Mouse (Mus musculus) cerebellum, postnatal 10 days (tissue): ENCODE data around the gene Faim2.

Experiments used
- DNase-seq, 2 experiments: peaks; one replicate each; pipeline ENCODE4 v3.0.0; 2021; ENCODE audit warnings: mixed read lengths in 2 of 2

The Faim2 gene

GRCm38 (mm10) chr15:99527629-99528353, at the start of gene Faim2:
Faim2 (minus strand) TSS chr15:99528165.
- DNase-seq: peak; percentile 86

DNA sequence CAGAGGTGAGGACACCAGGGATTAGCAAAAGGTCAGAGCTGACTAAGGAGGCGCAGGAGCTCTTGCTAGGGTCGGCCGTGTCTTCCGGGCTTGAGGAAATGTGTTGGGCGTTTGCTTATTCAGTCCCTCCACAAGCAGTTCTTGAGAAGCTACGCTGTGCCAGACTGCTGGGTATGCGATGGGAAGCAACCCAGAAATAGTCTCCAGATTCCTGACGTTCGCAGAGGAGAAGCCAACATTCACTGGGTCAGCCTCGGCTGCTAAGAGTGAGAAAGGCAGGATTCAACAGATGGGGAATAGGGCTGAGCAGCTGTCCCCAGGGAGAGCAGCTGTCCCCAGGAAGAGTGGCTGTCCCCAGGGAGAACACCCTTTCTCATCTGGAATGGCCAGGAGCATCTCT, 41.2 kb upstream of the Faim2 start:
- DNase-seq: peak; percentile 15 to 23

GRCm38 (mm10) chr15:99568682-99569081, 40.7 kb upstream of the Faim2 start:
- DNase-seq: no peak

GRCm38 (mm10) chr15:99567371-99567770, 39.4 kb upstream of the Faim2 start:
- no peak for DNase-seq

DNA sequence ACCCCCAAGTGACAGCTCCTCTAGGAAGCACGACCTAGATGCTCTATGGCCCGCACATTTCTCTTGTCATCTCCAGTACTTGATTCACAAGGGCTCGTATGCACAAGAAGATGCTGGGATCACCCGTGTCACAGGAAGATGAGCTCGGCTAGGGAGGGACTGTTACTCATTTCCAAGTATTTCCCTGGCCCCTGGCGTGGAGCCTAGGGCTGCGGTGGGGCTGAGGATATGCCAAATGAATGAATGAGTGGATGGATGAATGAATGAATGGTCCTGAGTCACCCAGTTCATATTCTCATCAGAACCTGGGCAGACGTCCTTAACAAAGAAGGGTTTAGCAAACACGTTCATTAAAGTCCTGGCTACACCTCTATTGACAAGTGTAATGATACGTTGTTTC, 32.3 kb upstream of the Faim2 start:
- no peak for DNase-seq

- no peak for DNase-seq
Observed at GRCm38 (mm10) chr15:99558947-99559346, 31.0 kb upstream of the Faim2 start.

DNA sequence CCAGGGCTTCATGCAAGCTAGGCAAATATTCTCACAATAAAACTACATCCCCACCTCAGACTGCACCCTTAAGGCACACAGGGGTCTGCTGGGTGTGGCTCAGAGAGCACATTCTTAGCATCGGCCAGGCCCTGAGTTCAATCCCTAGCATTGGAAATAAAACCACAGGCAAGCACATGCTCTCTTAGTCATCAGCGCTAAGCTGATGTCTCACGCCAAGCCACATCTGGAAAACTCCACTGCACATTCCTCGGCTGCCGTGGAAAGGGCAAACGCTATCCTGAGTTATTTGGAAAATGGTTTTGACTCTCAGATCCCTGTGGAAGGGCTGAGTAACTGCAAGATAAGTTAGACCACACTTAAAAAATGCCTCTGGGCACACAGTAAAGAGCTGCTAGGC, 25.8 kb upstream of the Faim2 start:
- no peak for DNase-seq

DNA sequence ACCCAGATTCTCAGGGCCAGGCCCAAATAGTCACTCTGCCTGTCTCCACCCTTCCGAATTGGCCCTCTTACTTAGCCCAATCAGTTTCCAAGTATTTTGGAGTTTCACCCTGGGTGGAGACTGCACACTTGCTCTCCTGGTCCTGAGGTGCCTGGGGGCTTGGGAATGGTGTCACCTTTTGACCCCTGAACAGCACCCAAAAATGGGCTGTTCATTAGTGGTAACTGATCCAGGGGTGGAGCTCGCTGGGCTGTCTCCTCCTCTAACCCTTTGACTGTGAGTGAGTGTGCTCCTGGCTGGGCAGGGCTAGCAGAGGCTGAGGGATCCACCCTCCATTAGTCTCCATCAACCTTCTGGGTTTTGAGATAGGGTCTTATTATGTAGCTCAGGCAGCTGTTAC, 21.9 kb upstream of the Faim2 start:
- no peak for DNase-seq

DNA sequence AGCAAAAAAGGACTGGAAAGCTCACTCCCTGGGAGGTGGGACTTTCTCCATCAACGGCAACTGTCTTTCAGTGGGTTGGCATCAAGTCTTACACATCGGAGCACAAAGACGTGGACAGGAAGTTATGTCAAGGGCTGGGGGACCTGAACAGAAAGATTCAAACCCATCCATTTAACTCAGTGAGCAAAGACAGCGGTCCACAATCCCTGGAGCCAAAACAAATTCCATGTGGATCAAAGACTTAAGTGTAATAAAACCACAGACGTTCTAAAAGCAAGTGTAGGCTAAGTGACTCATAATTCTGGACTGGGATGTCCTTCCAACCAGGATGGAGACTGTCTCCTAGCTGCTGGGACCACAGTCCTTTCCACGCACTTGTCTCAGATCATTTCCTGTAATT, 19.8 kb upstream of the Faim2 start:
- no peak for DNase-seq

GRCm38 (mm10) chr15:99546596-99546995, 18.6 kb upstream of the Faim2 start:
- DNase-seq: peak in 1 of 2 experiments; percentile 32

- no peak for DNase-seq
Observed at GRCm38 (mm10) chr15:99544047-99544446, 16.1 kb upstream of the Faim2 start.

GRCm38 (mm10) chr15:99539891-99540290, 11.9 kb upstream of the Faim2 start:
- no peak for DNase-seq

- DNase-seq: no peak
Observed at GRCm38 (mm10) chr15:99536889-99537862, 9.2 kb upstream of the Faim2 start.

DNA sequence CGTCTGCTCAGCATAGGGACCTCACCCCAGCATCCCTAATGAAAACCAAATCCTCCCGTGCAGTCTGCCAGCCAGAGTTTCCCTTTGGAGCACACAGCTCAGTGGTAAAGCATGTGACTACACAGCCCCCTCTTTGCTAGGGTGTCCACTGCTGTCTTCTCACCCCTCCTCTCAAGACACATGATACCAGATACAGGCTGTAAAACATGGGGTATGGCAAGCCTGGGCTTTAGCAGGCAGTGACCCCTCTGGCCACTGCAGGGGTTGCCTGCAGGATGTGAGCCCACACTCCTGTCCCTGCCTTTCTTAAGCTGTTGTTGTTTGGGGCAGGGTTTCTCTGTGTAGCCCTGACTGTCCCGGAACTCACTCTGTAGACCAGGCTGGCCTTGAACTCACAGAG, 4.1 kb upstream of the Faim2 start:
- no peak for DNase-seq

DNA sequence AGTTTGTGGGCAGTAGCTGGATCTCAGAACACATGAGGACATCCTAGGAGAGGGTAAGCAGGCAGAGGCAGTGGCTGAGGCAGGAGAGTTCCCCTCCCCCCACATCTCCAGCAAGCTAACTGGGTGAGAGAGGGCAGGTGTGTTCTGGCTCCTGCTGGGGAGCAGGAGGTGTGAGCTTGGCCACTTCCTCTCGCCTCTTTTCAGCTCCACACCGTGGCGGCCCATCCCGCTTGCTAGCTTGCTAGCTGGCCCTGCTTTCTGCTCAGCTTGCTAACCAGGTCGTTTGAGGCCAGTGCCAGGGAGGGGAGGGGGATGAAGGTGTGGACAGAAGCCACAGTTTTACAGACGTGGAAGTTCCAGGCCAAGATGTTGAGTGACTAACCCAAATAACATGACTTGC, 3.2 kb upstream of the Faim2 start:
- peak; percentile 58 to 60 for DNase-seq

DNA sequence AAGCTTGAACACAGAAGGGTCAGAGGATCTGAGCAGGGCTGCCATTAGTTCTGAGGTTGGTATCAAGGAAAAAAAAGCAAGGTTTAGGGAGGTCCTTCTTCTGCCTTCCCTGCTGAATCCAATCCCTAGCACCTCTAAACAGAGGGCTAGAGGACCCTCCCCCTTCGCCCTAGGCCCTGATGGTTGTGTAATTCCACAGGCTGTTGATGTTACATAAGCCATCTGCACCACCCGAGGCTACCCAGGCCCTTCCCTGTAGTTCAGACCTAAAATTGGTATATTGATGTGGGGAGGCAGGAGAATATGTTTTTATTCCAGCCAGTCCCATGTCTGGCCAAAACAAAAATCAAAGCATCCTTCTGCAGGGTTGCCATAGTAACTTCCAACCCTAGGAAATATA, 1.3 kb downstream of the Faim2 start:
- peak in 1 of 2 experiments; percentile 38 for DNase-seq

- DNase-seq: no peak
Observed at GRCm38 (mm10) chr15:99520306-99520705, 7.7 kb downstream of the Faim2 start.

- DNase-seq: no peak
Observed at GRCm38 (mm10) chr15:99519626-99520025, 8.3 kb downstream of the Faim2 start.

DNA sequence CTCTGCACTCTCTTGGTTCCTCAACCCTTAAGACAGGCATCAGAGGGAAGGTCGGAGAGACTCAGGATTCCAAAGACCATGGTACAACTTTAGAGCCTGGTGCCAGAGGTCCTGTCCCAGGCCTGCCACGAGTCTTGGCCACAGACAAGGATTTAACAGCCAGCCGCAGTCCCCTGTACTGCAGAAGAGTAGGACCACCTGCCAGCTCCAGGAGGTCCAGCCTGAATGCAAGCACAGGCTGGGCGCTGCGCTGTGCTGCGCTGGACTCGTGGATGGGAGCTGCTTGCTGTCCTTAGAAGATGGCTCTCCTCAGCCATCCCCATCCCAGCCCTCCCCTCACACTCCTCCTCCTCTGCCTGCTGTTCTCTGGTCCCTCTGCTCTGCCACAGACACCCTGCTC, 10.2 kb downstream of the Faim2 start:
- no peak for DNase-seq

DNA sequence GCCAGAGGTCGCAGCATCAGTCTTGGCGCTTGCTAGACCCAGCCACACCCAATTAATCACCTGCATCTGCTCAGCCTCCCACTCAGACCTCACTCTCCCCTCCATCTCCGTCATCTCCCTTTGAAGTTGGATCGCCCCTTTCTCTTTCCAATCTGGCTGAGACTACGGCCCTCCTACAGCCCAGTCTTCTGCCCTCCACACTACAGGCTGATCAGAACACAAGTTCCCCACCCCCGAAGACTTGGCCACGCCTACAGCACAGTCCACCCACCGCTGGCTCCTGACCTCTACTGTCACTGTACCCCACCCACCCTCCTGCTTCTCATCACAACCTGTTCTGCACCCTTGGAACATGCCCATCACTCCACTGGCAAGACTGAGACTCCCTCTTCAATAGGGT, 11.2 kb downstream of the Faim2 start:
- DNase-seq: no peak

- DNase-seq: peak; percentile 69 to 71
Observed at GRCm38 (mm10) chr15:99511797-99512525, 16.0 kb downstream of the Faim2 start.

- DNase-seq: peak in 1 of 2 experiments; percentile 40
Observed at GRCm38 (mm10) chr15:99510621-99511020, 17.3 kb downstream of the Faim2 start.

DNA sequence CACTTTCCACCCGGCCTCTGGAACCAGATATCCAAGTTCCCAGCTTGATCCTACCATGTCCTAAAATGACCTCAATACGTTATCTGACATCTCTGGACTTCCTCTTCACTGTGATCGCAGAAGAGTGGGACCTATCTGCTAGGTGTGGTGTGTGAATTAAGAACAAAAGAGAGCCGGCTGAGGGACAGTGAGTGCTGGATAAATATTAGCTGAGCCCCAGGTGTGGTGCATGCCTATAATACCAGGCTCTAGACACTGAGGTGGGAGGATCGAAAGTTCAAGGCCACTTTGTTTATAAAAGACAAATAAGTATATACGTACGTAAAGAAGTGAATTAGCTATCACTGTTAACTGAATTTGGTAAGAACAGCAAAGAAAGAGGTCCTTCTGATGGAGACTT, 18.1 kb downstream of the Faim2 start:
- DNase-seq: no peak
